Mouse (Mus musculus): Measurements from ENCODE around the gene Lca5.
A peak's percentile ranks its signal among the peaks of the same experiment; 100 is the strongest.

Lca5 gene

GRCm38 (mm10) chr9:83440392-83441357 is at the start of gene Lca5:
Gene Lca5 (minus strand): TSS chr9:83441127.
- DNase-seq (ENCODE audit: low read depth, low spot score): peak; percentile 97

DNA sequence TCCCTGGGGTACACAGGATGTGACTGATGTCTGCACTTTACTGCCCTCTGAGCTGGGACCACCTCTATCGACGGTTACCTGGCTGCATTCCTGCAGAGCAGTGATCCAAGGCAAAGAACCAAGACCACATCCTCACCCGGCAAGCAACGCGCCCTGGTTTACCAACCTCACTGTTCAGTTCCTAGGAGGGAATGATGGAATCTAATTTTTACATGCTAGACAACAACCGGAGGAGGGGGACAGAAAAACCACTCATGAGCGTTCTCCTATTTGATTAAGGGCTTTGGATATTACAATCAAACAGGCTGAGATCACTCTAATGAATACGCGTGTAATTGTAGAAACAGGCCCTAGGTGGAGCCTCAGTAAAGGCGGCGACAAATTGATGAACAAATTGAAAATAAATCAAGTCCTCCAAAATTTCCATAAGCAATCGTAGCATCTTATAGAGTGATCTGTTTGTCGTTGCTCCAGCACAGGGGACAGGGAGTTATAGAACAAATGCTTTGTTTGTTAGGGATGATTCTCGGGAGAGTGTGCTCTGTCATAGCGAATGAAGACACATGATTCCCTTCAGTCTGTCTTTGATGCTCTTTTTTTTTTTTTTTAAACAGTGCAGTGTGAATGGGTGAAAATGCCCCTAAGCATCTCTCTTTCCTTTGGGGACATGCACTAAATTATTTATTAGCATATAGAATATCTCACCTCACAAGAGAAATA is 47.7 kb upstream of the Lca5 start:
- DNase-seq (ENCODE audit: low read depth, low spot score): peak; percentile 10

GRCm38 (mm10) chr9:83487771-83488470 is 47.0 kb upstream of the Lca5 start:
- no peak for DNase-seq (ENCODE audit: low read depth, low spot score)

DNA sequence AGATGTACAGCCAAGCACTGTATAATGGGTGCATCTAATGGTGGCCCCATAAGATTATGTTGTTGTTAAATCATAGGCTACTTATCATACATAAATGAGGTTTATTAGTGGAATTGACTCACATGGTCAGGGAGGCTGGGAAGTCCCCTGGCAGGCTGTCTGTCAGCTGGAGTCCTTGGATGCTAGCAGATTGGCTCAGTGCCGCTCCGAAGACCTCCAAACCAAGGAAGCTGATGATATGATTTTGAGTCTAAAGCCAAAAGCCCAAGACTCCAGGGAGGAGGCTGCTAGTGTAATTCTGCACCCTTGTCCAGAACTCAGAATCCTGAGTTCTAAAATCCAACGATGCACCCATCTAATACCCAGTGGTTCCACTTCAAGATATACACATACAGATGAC is 45.0 kb upstream of the Lca5 start:
- DNase-seq (ENCODE audit: low read depth, low spot score): no peak

DNA sequence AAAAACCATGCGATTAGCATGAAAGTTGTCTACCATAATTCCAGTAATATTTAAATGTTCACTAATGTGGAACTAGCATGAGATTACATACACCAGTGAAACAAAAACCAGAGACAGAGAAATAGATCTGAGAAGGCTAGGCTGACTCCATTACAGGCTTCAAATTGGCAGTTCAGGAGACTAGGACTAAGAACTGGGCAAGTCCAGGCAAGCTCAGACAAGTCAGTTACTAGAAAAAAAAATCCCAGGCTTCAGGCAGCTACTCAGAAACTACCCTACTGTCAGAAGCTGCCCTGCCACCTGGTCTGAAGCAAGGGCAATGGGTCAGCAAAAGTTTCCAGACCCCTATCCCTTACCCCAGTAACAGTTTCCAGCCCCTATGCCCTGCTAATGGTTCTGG is 44.4 kb upstream of the Lca5 start:
- no peak for DNase-seq (ENCODE audit: low read depth, low spot score)

- no peak for DNase-seq (ENCODE audit: low read depth, low spot score)
These were observed 42.5 kb upstream of the Lca5 start for GRCm38 (mm10) chr9:83483419-83483818.

DNA sequence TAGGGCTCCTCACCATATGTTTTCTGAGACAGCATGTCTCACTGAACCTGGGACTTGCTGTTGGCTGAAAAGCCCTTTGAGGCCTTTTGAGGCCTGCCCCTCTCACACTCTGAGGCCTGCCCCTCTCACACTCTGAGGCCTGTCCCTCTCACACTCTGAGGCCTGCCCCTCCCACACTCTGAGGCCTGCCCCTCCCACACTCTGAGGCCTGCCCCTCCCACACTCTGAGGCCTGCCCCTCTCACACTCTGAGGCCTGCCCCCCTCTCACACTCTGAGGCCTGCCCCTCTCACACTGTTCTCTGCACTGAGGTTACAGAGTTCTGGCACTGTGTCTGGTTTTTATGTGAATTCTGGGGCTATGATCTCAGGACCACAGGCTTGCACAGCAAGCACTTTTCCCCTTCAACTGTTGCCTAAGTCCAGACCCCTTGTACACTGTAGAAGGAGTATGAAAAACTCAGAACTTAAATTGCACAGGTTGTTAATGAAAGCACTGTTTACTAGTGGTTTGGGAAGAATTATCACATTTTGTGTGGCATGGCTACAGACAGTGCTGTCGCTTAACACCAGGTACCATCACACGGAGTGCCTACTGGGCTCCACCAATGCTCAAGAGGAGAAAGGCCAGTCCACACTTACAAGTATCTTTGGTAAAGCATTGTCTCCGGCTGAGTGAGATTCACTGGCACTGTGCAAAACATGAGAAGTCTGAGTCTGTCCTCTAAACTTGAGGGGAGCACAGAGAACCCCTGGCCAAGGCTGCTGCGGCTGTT is 41.4 kb upstream of the Lca5 start:
- peak; percentile 44 for DNase-seq (ENCODE audit: low read depth, low spot score)

GRCm38 (mm10) chr9:83469871-83470270 is 28.9 kb upstream of the Lca5 start:
- DNase-seq (ENCODE audit: low read depth, low spot score): no peak

GRCm38 (mm10) chr9:83447771-83448170 is 6.8 kb upstream of the Lca5 start:
- DNase-seq (ENCODE audit: low read depth, low spot score): peak; percentile 35

- DNase-seq (ENCODE audit: low read depth, low spot score): no peak
These were observed 6.2 kb upstream of the Lca5 start for GRCm38 (mm10) chr9:83447176-83447575.

DNA sequence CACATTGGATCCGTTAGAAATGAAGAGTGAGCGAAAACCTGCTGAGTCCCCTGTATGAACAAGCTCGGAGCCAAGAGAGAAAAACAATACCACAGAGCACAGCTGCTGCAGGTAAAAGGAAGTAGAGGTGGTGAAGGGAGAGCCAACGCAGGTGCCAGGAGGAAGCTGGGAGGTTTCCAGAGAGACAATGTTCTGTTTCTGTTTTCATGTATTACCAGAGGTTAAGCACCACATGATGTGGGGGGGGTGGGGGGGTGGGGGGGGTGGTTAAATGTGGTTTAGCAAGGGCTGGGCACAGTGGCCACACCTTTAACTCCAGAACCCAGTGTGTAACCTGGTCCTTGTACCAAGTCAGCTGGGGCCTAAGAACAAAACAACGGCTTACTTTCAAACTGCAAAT is 3.3 kb downstream of the Lca5 start:
- no peak for DNase-seq (ENCODE audit: low read depth, low spot score)

GRCm38 (mm10) chr9:83434489-83434888 is 6.4 kb downstream of the Lca5 start:
- peak; percentile 66 for DNase-seq (ENCODE audit: low read depth, low spot score)

- no peak for DNase-seq (ENCODE audit: low read depth, low spot score)
These were observed 7.3 kb downstream of the Lca5 start for GRCm38 (mm10) chr9:83433661-83434060.

DNA sequence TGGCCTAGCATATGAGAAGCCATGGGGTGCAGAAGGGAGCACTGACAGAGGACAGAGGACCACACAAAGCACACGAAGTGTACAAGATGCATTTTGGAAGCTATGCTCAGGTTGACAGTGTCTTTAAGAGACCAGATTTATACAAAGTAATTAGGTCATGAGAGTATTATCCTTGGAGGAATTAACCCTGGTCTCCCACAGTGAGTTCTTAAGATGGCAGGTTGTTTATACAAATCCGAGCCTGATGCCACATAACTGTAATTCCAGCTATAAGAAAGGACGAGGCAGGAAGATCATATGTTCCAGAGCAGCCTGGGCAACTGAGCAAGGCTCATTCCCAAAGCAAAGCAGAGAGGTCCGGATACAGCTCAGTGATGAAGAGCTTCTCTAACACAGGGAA is 13.0 kb downstream of the Lca5 start:
- no peak for DNase-seq (ENCODE audit: low read depth, low spot score)

DNA sequence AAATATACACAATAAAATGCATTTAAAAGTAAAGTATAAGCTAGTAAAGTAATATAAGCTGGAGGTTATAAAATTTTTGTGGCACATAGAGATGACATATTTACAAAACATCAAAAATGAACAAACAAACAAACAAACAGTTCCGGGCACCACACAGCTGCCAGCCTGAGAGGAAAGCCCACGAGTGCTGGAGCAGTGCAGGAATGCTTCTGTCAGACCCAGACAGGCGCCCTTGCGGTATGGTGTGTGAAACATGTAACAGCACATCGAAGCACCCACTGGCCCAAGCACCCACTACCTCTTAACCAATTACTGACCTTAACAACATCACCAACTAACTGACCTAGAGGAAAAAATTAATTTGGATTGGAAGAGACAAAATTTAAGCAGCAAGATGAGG is 22.0 kb downstream of the Lca5 start:
- no peak for DNase-seq (ENCODE audit: low read depth, low spot score)

GRCm38 (mm10) chr9:83413046-83413445 is 27.9 kb downstream of the Lca5 start:
- DNase-seq (ENCODE audit: low read depth, low spot score): no peak

DNA sequence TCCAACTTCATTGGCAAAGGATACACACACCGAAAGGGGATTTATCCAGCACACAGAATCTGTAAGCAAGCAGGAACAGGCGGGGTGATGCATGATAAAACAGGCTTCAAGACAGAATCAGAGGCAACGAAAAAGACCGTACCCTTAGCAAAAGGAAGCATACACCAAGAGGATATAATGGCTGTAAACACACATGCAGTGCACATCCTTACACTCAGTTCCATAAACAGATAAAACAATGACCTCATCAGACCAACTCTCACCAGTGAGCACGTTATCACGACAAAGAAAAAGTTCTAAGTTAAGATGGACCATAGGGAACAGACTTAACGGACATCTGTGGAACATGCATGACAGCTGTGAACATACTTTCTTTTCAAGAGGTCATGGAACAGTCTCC is 35.8 kb downstream of the Lca5 start:
- no peak for DNase-seq (ENCODE audit: low read depth, low spot score)

- no peak for DNase-seq (ENCODE audit: low read depth, low spot score)
These were observed 40.1 kb downstream of the Lca5 start for GRCm38 (mm10) chr9:83400783-83401182.

- no peak for DNase-seq (ENCODE audit: low read depth, low spot score)
These were observed 41.5 kb downstream of the Lca5 start for GRCm38 (mm10) chr9:83399414-83399813.

- no peak for DNase-seq (ENCODE audit: low read depth, low spot score)
These were observed 42.7 kb downstream of the Lca5 start for GRCm38 (mm10) chr9:83398260-83398659.

- DNase-seq (ENCODE audit: low read depth, low spot score): no peak
These were observed 45.5 kb downstream of the Lca5 start for GRCm38 (mm10) chr9:83395456-83395855.

Measured in mesoderm, embryonic 11.5 days (tissue).